Mouse (Mus musculus) embryonic facial prominence, embryonic 12.5 days (tissue): ENCODE results near the gene Npy4r. TPM values are rescaled to one million over a fixed set of nuclear protein-coding genes. Genes with fewer than 3 reads are reported as not detected.

Experiments used
- ATAC-seq: fragments of 200-750 bp; cut with Nextera tagmentation; 2 replicates; pipeline ENCODE4 v1.8.0; 2017; ENCODE audit not compliant: insufficient number of reproducible peaks, insufficient read depth, low FRiP score, low TSS enrichment
- H3K27ac ChIP-seq: fragments of 300-500 bp; sonication (generic); 2 replicates; pipeline ENCODE4 v1.5.1; 2016; ENCODE audit warnings: mild to moderate bottlenecking
- H3K27me3 ChIP-seq: fragments of 300-500 bp; sonication (generic); 2 replicates; pipeline ENCODE4 v1.6.1; 2016; ENCODE audit warnings: mild to moderate bottlenecking, moderate library complexity
- H3K36me3 ChIP-seq: fragments of 300-500 bp; sonication (generic); 2 replicates; pipeline ENCODE4 v1.6.1; 2016; ENCODE audit warnings: mild to moderate bottlenecking
- H3K4me1 ChIP-seq: fragments of 300-500 bp; sonication (generic); 2 replicates; pipeline ENCODE4 v1.6.1; 2016
- H3K4me2 ChIP-seq: fragments of 300-500 bp; sonication (generic); replicated peaks from 2 replicates; pipeline ENCODE4 v1.6.1; 2016; ENCODE audit warnings: mild to moderate bottlenecking, moderate library complexity
- H3K4me3 ChIP-seq: fragments of 300-500 bp; sonication (generic); 2 replicates; pipeline ENCODE4 v1.5.1; 2016; ENCODE audit warnings: mild to moderate bottlenecking
- H3K9ac ChIP-seq: fragments of 300-500 bp; sonication (generic); 2 replicates; pipeline ENCODE4 v1.6.1; 2016; ENCODE audit warnings: mild to moderate bottlenecking, moderate library complexity
- H3K9me3 ChIP-seq: fragments of 300-500 bp; sonication (generic); 2 replicates; pipeline ENCODE4 v1.6.1; 2016; ENCODE audit warnings: mild to moderate bottlenecking, moderate library complexity
- WGBS: fragments of 180-500 bp; shearing (Covaris S2); methylation state at CpG from one replicate; pipeline ENCODE4 v1.1.7; 2016; 5-methylcytosine and 5-hydroxymethylcytosine counted together
- polyA plus RNA-seq: library from polyadenylated mRNA; unstranded; fragments of >200 nt; fragmentation: Nextera tagmentation; extraction: Ambion mirVana; gene quantifications from 2 replicates; pipeline ENCODE4 v1.2.1, GENCODE M21; 2016

Npy4r gene
- polyA plus RNA-seq = 0.15 and 0.18 TPM in 2 replicates

DNA sequence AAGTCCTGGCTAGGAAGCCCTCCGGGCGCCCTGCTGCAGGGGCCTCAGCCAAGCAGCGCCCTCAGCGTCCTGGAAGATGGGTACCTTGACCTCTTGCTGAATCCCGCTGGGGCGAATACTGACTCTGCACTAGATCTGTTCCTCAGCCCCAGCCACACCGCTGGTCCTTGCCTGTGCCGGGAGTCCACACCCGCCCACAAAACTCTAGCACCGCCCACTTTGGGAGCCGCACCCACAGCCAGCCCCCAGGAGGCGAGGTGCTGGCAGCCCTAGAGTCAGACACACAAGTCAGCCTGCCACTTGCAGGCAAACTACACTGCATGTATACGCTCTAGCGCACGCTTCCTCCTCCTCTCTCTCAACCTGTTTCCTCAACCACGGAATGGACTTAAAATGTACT, at the start of gene Npy4r:
Gene Npy4r, minus strand, starts transcription at position 148 of the 400 bp plus-strand sequence.
- Histone ChIP-seq H3K4me3 (peak within 1 kb of the TSS; percentile 12; the same call in 1 of the 2 replicates), H3K36me3 (no peaks in the 10 kb centered on the region), H3K9me3 (no peaks in the 10 kb centered on the region), H3K27ac (no peak within 1 kb of the TSS), H3K4me2 (peak within 1 kb of the TSS; percentile 39), H3K27me3 (peaks cover 12% of the 10 kb centered on the region), H3K4me1 (peaks cover 9% of the 10 kb centered on the region), H3K9ac (no peak within 1 kb of the TSS)
- WGBS = 16% methylated on average over 16 of the region's 16 CpGs
- peak; percentile 87 for ATAC-seq

DNA sequence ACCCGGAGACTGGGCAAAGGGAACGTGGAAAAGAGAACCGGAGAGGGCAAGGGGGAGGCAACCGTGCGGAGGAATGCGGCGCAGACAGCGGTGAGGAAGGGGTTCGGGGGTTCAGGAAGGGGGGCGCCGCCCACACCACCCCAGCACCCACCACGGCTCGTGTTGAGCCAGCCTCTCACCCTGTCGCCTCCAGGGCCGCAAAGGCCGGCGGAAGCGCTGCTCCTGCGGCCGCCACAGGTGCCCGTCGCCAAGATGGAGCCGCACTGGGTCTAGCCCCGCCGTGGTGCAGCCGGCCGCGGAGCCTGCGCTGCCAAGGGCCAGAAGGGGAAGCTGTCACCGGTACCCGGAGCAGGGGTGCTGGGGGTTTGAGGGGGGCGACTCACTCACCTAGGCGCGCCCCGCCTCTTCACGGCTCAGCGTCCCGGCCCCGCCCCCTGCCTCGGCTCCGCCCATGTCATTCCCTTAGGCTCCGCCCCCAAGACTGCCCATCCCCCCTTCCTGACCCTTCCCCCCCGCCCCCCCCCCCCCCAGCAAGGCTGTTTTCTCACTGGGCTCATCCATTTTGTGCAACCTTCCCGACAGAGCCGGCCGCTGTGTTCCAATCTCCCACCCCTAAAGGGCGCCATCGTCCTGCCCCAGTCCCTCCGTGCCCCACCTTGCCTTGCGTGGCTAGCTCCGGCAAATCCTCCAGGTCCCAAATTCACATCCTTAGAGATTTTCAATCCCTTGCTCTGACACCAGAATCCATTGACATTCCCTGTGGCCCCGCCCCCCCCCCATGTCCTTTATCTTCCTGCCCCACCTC, 49.1 kb upstream of the Npy4r start, which contains the start of gene Gprin2:
Gene Gprin2, minus strand, starts transcription at position 423 of the 805 bp plus-strand sequence.
- peaks cover 11% of the 10 kb centered on the region for H3K4me1 ChIP-seq
- 3% methylated on average over 45 of the region's 52 CpGs for WGBS
- H3K36me3 ChIP-seq = no peaks in the 10 kb centered on the region
- H3K4me2 ChIP-seq = peak within 1 kb of the TSS; percentile 93
- no peaks in the 10 kb centered on the region for H3K9me3 ChIP-seq
- H3K9ac ChIP-seq = peak within 1 kb of the TSS; percentile 69
- H3K27me3 ChIP-seq = peaks cover 19% of the 10 kb centered on the region
- H3K27ac ChIP-seq = no peak within 1 kb of the TSS
- peak within 1 kb of the TSS; percentile 77 for H3K4me3 ChIP-seq
- ATAC-seq = peak; percentile 67

- Histone ChIP-seq H3K4me1 (peaks cover 15% of the 10 kb centered on the region), H3K36me3 (no peaks in the 10 kb centered on the region), H3K9ac (peak overlapping the region; percentile 69), H3K4me3 (peak overlapping the region; percentile 77), H3K27me3 (peaks cover 19% of the 10 kb centered on the region), H3K9me3 (no peaks in the 10 kb centered on the region), H3K27ac (no peak overlapping the region), H3K4me2 (peak overlapping the region; percentile 93)
- ATAC-seq = peak; percentile 60
- WGBS = 2% methylated on average over 19 of the region's 19 CpGs
Measured at GRCm38 (mm10) chr14:34200738-34201230, 48.5 kb upstream of the Npy4r start.

DNA sequence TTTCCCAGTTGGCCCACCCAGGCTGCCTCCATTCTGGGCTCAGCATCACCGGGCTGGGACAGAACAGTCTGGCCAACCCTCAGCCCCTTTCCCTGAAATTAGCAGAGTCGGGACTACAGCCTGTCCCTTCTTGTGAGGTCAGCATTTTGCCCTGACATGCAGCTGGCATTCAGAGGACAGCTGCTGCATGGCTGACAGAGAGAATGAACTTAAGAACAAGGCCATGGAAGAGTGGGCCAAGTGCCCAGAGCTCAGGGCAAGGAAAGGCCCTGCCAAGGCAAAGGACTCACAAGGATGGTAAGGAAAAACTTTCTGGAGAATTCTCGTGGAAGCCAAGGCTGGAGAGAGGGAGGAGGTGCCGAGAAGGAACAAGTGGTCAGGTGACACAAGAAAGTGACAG, 44.4 kb upstream of the Npy4r start:
- Histone ChIP-seq H3K9me3 (no peaks in the 10 kb centered on the region), H3K4me1 (peaks cover 15% of the 10 kb centered on the region), H3K9ac (no peak overlapping the region), H3K4me2 (no peak overlapping the region), H3K36me3 (0 out of 2 replicates have a peak, but pooled peaks cover 3% of the 10 kb centered on the region), H3K4me3 (no peak overlapping the region), H3K27ac (0 out of 2 replicates have a peak overlapping the region, but pooled peaks have one; percentile 9), H3K27me3 (peaks cover 7% of the 10 kb centered on the region; the same call in 1 of the 2 replicates)
- 45% methylated on average over 4 of the region's 4 CpGs for WGBS
- ATAC-seq = no peak

DNA sequence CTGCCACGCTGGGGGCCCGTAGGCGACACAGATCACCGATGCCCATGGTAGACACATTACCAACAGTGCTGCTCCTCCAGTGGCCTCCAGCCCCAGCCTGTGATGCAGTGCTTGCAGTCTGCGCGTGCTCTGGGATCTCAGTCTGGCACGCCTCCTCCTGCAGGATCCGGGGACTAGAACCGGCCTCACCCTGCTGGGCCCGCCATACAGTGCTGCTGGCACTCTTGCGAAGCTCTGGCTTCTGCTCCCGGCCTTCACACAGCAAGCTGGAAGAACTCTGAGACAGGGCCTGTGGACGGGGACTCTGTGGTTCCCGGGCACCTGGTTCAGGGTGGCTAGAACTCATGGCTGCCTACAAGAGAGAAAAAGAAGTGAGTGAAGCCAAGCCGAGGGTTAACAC, 43.2 kb upstream of the Npy4r start:
- WGBS = 89% methylated on average over 15 of the region's 15 CpGs
- no peak for ATAC-seq
- Histone ChIP-seq H3K4me1 (peaks cover 13% of the 10 kb centered on the region), H3K4me3 (no peak overlapping the region), H3K27ac (no peak overlapping the region), H3K27me3 (peaks cover 4% of the 10 kb centered on the region; the same call in 1 of the 2 replicates), H3K9me3 (no peaks in the 10 kb centered on the region), H3K36me3 (0 out of 2 replicates have a peak, but pooled peaks cover 3% of the 10 kb centered on the region), H3K4me2 (no peak overlapping the region), H3K9ac (no peak overlapping the region)

DNA sequence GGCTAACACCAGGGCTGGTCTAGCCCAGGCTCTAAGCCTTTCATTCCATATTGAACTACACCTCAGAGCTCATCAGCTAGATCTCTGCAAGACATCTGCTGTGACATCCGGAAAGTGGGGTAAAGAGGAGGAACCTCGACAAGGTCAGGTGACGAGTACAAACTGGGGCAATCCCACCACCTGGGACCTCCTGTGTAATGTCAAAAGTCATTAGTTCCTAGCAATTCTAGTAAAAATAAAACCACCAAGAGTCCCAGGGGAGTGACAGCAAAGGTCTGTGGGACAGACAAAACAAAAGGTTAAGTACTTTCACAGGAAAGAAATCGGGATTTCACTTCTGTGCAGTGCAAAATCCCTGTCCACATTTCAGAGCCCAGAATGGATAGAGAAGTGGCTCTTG, 41.6 kb upstream of the Npy4r start:
- ATAC-seq = no peak
- Histone ChIP-seq H3K4me2 (no peak overlapping the region), H3K4me3 (no peak overlapping the region), H3K27me3 (no peaks in the 10 kb centered on the region), H3K4me1 (peaks cover 9% of the 10 kb centered on the region; the same call in 1 of the 2 replicates), H3K9me3 (no peaks in the 10 kb centered on the region), H3K36me3 (0 out of 2 replicates have a peak, but pooled peaks cover 3% of the 10 kb centered on the region), H3K27ac (no peak overlapping the region), H3K9ac (no peak overlapping the region)
- WGBS = 69% methylated on average over 4 of the region's 4 CpGs

DNA sequence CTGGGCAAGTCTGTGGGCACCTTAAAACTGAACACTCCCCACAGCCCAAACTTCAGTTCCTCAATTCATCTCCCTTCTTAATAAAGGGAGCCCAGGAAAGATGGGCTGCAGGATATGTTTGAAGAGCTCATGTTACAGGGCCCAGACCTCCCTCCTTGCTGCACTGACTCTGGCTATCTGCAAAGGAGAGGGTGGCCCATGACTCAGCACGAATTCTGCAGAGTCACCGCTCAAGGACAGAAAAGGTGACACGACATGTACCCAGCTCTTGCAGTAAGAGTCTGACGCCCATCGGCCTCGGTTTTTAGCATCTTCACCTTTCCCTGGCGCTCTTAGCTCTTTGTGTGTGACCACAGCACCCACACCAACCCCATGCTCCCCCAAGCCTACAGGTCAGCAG, 38.1 kb upstream of the Npy4r start:
- Histone ChIP-seq H3K9me3 (no peaks in the 10 kb centered on the region), H3K27ac (no peak overlapping the region), H3K9ac (no peak overlapping the region), H3K27me3 (no peaks in the 10 kb centered on the region), H3K36me3 (0 out of 2 replicates have a peak, but pooled peaks cover 3% of the 10 kb centered on the region), H3K4me1 (no peaks in the 10 kb centered on the region), H3K4me2 (no peak overlapping the region), H3K4me3 (no peak overlapping the region)
- ATAC-seq = no peak
- WGBS = 71% methylated on average over 7 of the region's 7 CpGs

GRCm38 (mm10) chr14:34188629-34189028, 36.3 kb upstream of the Npy4r start:
- Histone ChIP-seq H3K4me3 (no peak overlapping the region), H3K27me3 (no peaks in the 10 kb centered on the region), H3K36me3 (no peaks in the 10 kb centered on the region), H3K4me1 (no peaks in the 10 kb centered on the region), H3K4me2 (no peak overlapping the region), H3K9ac (no peak overlapping the region), H3K9me3 (no peaks in the 10 kb centered on the region), H3K27ac (no peak overlapping the region)
- 62% methylated on average over 5 of the region's 5 CpGs for WGBS
- no peak for ATAC-seq

GRCm38 (mm10) chr14:34183101-34183500, 30.8 kb upstream of the Npy4r start:
- ATAC-seq = no peak
- no peaks in the 10 kb centered on the region for H3K27me3 ChIP-seq
- WGBS = 82% methylated on average over 1 of the region's 1 CpGs
- H3K27ac ChIP-seq = no peak overlapping the region
- H3K9me3 ChIP-seq = peaks cover 5% of the 10 kb centered on the region; the same call in 1 of the 2 replicates
- H3K9ac ChIP-seq = no peak overlapping the region
- H3K4me1 ChIP-seq = no peaks in the 10 kb centered on the region
- no peak overlapping the region for H3K4me2 ChIP-seq
- H3K4me3 ChIP-seq = no peak overlapping the region
- no peaks in the 10 kb centered on the region for H3K36me3 ChIP-seq

GRCm38 (mm10) chr14:34179351-34179750, 27.1 kb upstream of the Npy4r start:
- no peaks in the 10 kb centered on the region for H3K36me3 ChIP-seq
- no peak for ATAC-seq
- H3K27me3 ChIP-seq = no peaks in the 10 kb centered on the region
- H3K4me2 ChIP-seq = no peak overlapping the region
- 89% methylated on average over 3 of the region's 3 CpGs for WGBS
- no peak overlapping the region for H3K9ac ChIP-seq
- no peaks in the 10 kb centered on the region for H3K4me1 ChIP-seq
- H3K27ac ChIP-seq = no peak overlapping the region
- no peak overlapping the region for H3K4me3 ChIP-seq
- peaks cover 5% of the 10 kb centered on the region; the same call in 1 of the 2 replicates for H3K9me3 ChIP-seq

- no peak overlapping the region for H3K27ac ChIP-seq
- no peak overlapping the region for H3K9ac ChIP-seq
- H3K9me3 ChIP-seq = no peaks in the 10 kb centered on the region
- H3K36me3 ChIP-seq = no peaks in the 10 kb centered on the region
- no peak overlapping the region for H3K4me3 ChIP-seq
- WGBS = 80% methylated on average over 3 of the region's 3 CpGs
- H3K4me2 ChIP-seq = no peak overlapping the region
- H3K4me1 ChIP-seq = no peaks in the 10 kb centered on the region
- ATAC-seq = no peak
- no peaks in the 10 kb centered on the region for H3K27me3 ChIP-seq
Measured at GRCm38 (mm10) chr14:34171107-34171506, 18.8 kb upstream of the Npy4r start.

GRCm38 (mm10) chr14:34155752-34156151, 3.5 kb upstream of the Npy4r start:
- Histone ChIP-seq H3K9ac (no peak overlapping the region), H3K4me2 (no peak overlapping the region), H3K27ac (no peak overlapping the region), H3K9me3 (no peaks in the 10 kb centered on the region), H3K36me3 (no peaks in the 10 kb centered on the region), H3K4me3 (no peak overlapping the region), H3K27me3 (peaks cover 12% of the 10 kb centered on the region), H3K4me1 (peaks cover 9% of the 10 kb centered on the region)
- ATAC-seq = no peak
- 67% methylated on average over 12 of the region's 12 CpGs for WGBS
